Mouse (Mus musculus) forebrain, postnatal 0 days (tissue): Measurements from ENCODE around the gene Msh4. TPM values are rescaled to one million over a fixed set of nuclear protein-coding genes. Genes with fewer than 3 reads are reported as not detected.
"Not testable (repeated sequence)": the region's sequence is repeated elsewhere in the genome, so short reads cannot be mapped to it uniquely, and the experiment has no call there.

Source experiments
- ATAC-seq: fragments of 200-750 bp; cut with Nextera tagmentation; 2 replicates; pipeline ENCODE4 v1.8.0; 2017; ENCODE audit warnings: mild to moderate bottlenecking, moderate library complexity
- DNase-seq: peaks from one replicate; pipeline ENCODE4 v3.0.0-alpha.2; 2015
- H3K27ac ChIP-seq: fragments of 300-500 bp; sonication (generic); 2 replicates; pipeline ENCODE4 v1.5.1; 2014; ENCODE audit warnings: low read depth, mild to moderate bottlenecking, antibody characterized with exemption, low read length, moderate library complexity, mixed read lengths
- H3K27me3 ChIP-seq: fragments of 300-500 bp; sonication (generic); 2 replicates; pipeline ENCODE4 v1.6.1; 2014; ENCODE audit warnings: mild to moderate bottlenecking, low read length, mixed read lengths; ENCODE audit not compliant: insufficient read depth
- H3K36me3 ChIP-seq: fragments of 300-500 bp; sonication (generic); 2 replicates; pipeline ENCODE4 v1.6.1; 2014; ENCODE audit warnings: mild to moderate bottlenecking, moderate library complexity; ENCODE audit not compliant: insufficient read depth
- H3K4me1 ChIP-seq: fragments of 300-500 bp; sonication (generic); 2 replicates; pipeline ENCODE4 v1.6.1; 2014; ENCODE audit warnings: antibody characterized with exemption; ENCODE audit not compliant: insufficient read depth
- H3K4me2 ChIP-seq: fragments of 300-500 bp; sonication (generic); 2 replicates; pipeline ENCODE4 v1.6.1; 2014; ENCODE audit warnings: low read depth, mild to moderate bottlenecking, moderate library complexity
- H3K4me3 ChIP-seq: fragments of 300-500 bp; sonication (generic); 2 replicates; pipeline ENCODE4 v1.5.1; 2014; ENCODE audit warnings: low read depth, low read length, mixed read lengths
- H3K9ac ChIP-seq: fragments of 300-500 bp; sonication (generic); 2 replicates; pipeline ENCODE4 v1.6.1; 2014; ENCODE audit warnings: mild to moderate bottlenecking
- H3K9me3 ChIP-seq: fragments of 300-500 bp; sonication (generic); 2 replicates; pipeline ENCODE4 v1.6.1; 2016; ENCODE audit warnings: low read length
- CTCF ChIP-seq: sonication (generic); IDR thresholded peaks from 2 replicates; pipeline ENCODE4 v1.5.1; 2016; ENCODE audit warnings: antibody characterized with exemption, control low read depth, low read depth
- whole genome bisulfite sequencing: fragments of 180-500 bp; shearing (Covaris S2); extraction: QIAGEN DNeasy Blood & Tissue Kit; methylation state at CpG from one replicate; pipeline ENCODE4 v1.1.7; 2014; 5-methylcytosine and 5-hydroxymethylcytosine counted together
- polyA plus RNA-seq: library from polyadenylated mRNA; unstranded; fragments of >200 nt; fragmentation: Nextera tagmentation; extraction: Ambion mirVana; gene quantifications from 2 replicates; pipeline ENCODE4 v1.2.1, GENCODE M21; 2015
- total RNA-seq: library from RNA; depleted of rRNA; stranded (reverse); fragments of >200 nt; gene quantifications from 2 replicates; pipeline ENCODE4 v1.2.3, GENCODE M21; 2014

The Msh4 gene
- total and polyA plus RNA-seq, 2 experiments from 2014 or later, result 0.05 to 0.95 TPM

GRCm38 (mm10) chr3:153835455-153836086 lies 70.4 kb downstream of the Msh4 start:
- WGBS, result 66% methylated on average over 7 of the region's 7 CpGs
- peak; percentile 68 for TF ChIP-seq CTCF

GRCm38 (mm10) chr3:153834071-153834470 lies 71.9 kb downstream of the Msh4 start:
- Histone ChIP-seq H3K27me3 (no peaks in the 10 kb centered on the region), H3K9me3 (no peaks in the 10 kb centered on the region)

More at GRCm38 (mm10) chr3:153835455-153836086, 70.4 kb downstream of the Msh4 start:
- Histone ChIP-seq H3K9me3 (no peaks in the 10 kb centered on the region), H3K4me1 (no peaks in the 10 kb centered on the region), H3K4me3 (no peak overlapping the region), H3K9ac (no peak overlapping the region), H3K36me3 (no peaks in the 10 kb centered on the region), H3K27me3 (no peaks in the 10 kb centered on the region), H3K4me2 (no peak overlapping the region), H3K27ac (no peak overlapping the region)
- ATAC-seq (no peak), DNase-seq (peak; percentile 31)

GRCm38 (mm10) chr3:153832654-153832945 lies 73.3 kb downstream of the Msh4 start:
- no peak overlapping the region for H3K27ac ChIP-seq
- no peak for TF ChIP-seq CTCF
- ATAC-seq (no peak), DNase-seq (no peak)
- no peaks in the 10 kb centered on the region for H3K27me3 ChIP-seq
- H3K4me2 ChIP-seq, result no peak overlapping the region
- H3K9me3 ChIP-seq, result no peaks in the 10 kb centered on the region
- no peaks in the 10 kb centered on the region for H3K4me1 ChIP-seq
- no peaks in the 10 kb centered on the region for H3K36me3 ChIP-seq
- 37% methylated on average over 6 of the region's 6 CpGs for WGBS
- no peak overlapping the region for H3K9ac ChIP-seq
- no peak overlapping the region for H3K4me3 ChIP-seq

More at GRCm38 (mm10) chr3:153834071-153834470, 71.9 kb downstream of the Msh4 start:
- no peaks in the 10 kb centered on the region for H3K4me1 ChIP-seq
- TF ChIP-seq CTCF, result no peak
- no peak overlapping the region for H3K27ac ChIP-seq
- ATAC-seq (no peak), DNase-seq (no peak)
- H3K4me2 ChIP-seq, result no peak overlapping the region
- H3K9ac ChIP-seq, result no peak overlapping the region
- H3K36me3 ChIP-seq, result no peaks in the 10 kb centered on the region
- 89% methylated on average over 4 of the region's 4 CpGs for WGBS
- no peak overlapping the region for H3K4me3 ChIP-seq

- Histone ChIP-seq H3K4me3 (no peak overlapping the region), H3K36me3 (no peaks in the 10 kb centered on the region), H3K9me3 (no peaks in the 10 kb centered on the region), H3K27ac (no peak overlapping the region), H3K4me1 (no peaks in the 10 kb centered on the region), H3K4me2 (no peak overlapping the region), H3K9ac (no peak overlapping the region), H3K27me3 (no peaks in the 10 kb centered on the region)
- 84% methylated on average over 4 of the region's 4 CpGs for WGBS
- DNase-seq (no peak), ATAC-seq (no peak)
- TF ChIP-seq CTCF, result no peak
Measured at GRCm38 (mm10) chr3:153831873-153832653, 73.9 kb downstream of the Msh4 start.

- no peak overlapping the region for H3K4me3 ChIP-seq
- no peak for ATAC-seq
- H3K36me3 ChIP-seq, result no peaks in the 10 kb centered on the region
- H3K9me3 ChIP-seq, result no peaks in the 10 kb centered on the region
- no peaks in the 10 kb centered on the region for H3K27me3 ChIP-seq
- no peaks in the 10 kb centered on the region for H3K4me1 ChIP-seq
- H3K9ac ChIP-seq, result no peak overlapping the region
- no peak overlapping the region for H3K27ac ChIP-seq
- no peak for DNase-seq
- H3K4me2 ChIP-seq, result no peak overlapping the region
- WGBS, result 76% methylated on average over 11 of the region's 11 CpGs
- TF ChIP-seq CTCF, result peak; percentile 51
Measured at GRCm38 (mm10) chr3:153831014-153831872, 74.7 kb downstream of the Msh4 start.

- not testable (repeated sequence) for DNase-seq, H3K27me3 ChIP-seq, H3K27ac ChIP-seq, H3K9ac ChIP-seq, H3K9me3 ChIP-seq, H3K4me2 ChIP-seq, H3K4me3 ChIP-seq, H3K4me1 ChIP-seq, H3K36me3 ChIP-seq, ATAC-seq
- WGBS, result 95% methylated on average over 3 of the region's 3 CpGs
Measured at GRCm38 (mm10) chr3:153829788-153830187, 76.2 kb downstream of the Msh4 start.

GRCm38 (mm10) chr3:153826616-153827015 lies 79.3 kb downstream of the Msh4 start:
- H3K27me3 ChIP-seq, result no peaks in the 10 kb centered on the region
- DNase-seq (no peak), ATAC-seq (no peak)
- WGBS, result 50% methylated on average over 6 of the region's 6 CpGs
- H3K4me2 ChIP-seq, result no peak overlapping the region
- H3K36me3 ChIP-seq, result no peaks in the 10 kb centered on the region
- TF ChIP-seq CTCF, result no peak
- H3K27ac ChIP-seq, result no peak overlapping the region
- no peaks in the 10 kb centered on the region for H3K9me3 ChIP-seq
- H3K4me3 ChIP-seq, result no peak overlapping the region
- no peak overlapping the region for H3K9ac ChIP-seq
- no peaks in the 10 kb centered on the region for H3K4me1 ChIP-seq
